Mouse (Mus musculus) midbrain, embryonic 10.5 days (tissue): Measurements from ENCODE around the gene Rpl32. TPM values are rescaled to one million over a fixed set of nuclear protein-coding genes. Genes with fewer than 3 reads are reported as not detected.

Experiments used
- DNase-seq: peaks from one replicate; pipeline ENCODE4 v3.0.0-alpha.2; 2017; ENCODE audit warnings: low spot score
- H3K27ac ChIP-seq: fragments of 300-500 bp; sonication (generic); replicated peaks from 2 replicates; pipeline ENCODE4 v1.5.1; 2016; ENCODE audit warnings: mild to moderate bottlenecking
- H3K27me3 ChIP-seq: fragments of 300-500 bp; sonication (generic); 2 replicates; pipeline ENCODE4 v1.6.1; 2016; ENCODE audit warnings: low read depth, mild to moderate bottlenecking; ENCODE audit not compliant: poor library complexity, severe bottlenecking
- H3K36me3 ChIP-seq: fragments of 300-500 bp; sonication (generic); 2 replicates; pipeline ENCODE4 v1.6.1; 2016; ENCODE audit warnings: mild to moderate bottlenecking, moderate library complexity
- H3K4me1 ChIP-seq: fragments of 300-500 bp; sonication (generic); 2 replicates; pipeline ENCODE4 v1.6.1; 2016
- H3K4me3 ChIP-seq: fragments of 300-500 bp; sonication (generic); 2 replicates; pipeline ENCODE4 v1.5.1; 2016; ENCODE audit warnings: mild to moderate bottlenecking, moderate library complexity
- H3K9me3 ChIP-seq: fragments of 300-500 bp; sonication (generic); replicated peaks from 2 replicates; pipeline ENCODE4 v1.6.1; 2016; ENCODE audit warnings: mild to moderate bottlenecking
- WGBS: fragments of 180-500 bp; shearing (Covaris S2); methylation state at CpG from one replicate; pipeline ENCODE4 v1.1.7; 2016; 5-methylcytosine and 5-hydroxymethylcytosine counted together
- polyA plus RNA-seq: library from polyadenylated mRNA; unstranded; fragments of >200 nt; fragmentation: Nextera tagmentation; extraction: Ambion mirVana; gene quantifications from 2 replicates; pipeline ENCODE4 v1.2.1, GENCODE M21; 2016

Gene Rpl32
- polyA plus RNA-seq, 1 experiment from 2014 or later, result 1,869 TPM

DNA sequence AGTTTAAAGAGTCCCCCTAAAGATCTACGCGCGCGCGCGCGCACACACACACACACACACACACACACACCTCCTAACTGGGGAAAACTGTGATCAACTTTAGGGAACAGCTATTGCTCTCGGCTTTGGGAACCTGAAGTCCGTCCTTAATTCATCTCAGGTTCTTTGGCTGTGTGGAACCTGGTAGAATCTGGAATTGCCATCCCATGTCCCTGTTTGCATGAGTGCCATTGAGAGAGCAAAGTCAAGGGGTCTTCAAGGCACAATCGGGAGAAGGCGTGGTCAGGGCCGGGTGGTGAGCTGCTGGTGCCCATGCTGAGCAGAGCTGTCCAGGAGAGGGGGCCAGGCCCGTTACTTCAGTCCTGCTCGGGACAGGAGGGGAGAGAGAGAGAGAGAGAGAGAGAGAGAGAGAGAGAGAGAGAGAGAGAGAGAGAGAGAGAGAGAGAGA is 34.6 kb downstream of the Rpl32 start:
- Histone ChIP-seq H3K4me1 (peaks cover 31% of the 10 kb centered on the region), H3K36me3 (peaks cover 23% of the 10 kb centered on the region), H3K4me3 (peak overlapping the region; percentile 91), H3K9me3 (0 out of 2 replicates have a peak, but pooled peaks cover 4% of the 10 kb centered on the region), H3K27me3 (no peaks in the 10 kb centered on the region), H3K27ac (peak overlapping the region; percentile 98)
- under 1% methylated on average over 14 of the region's 14 CpGs for WGBS
- peak; percentile 81 for DNase-seq

DNA sequence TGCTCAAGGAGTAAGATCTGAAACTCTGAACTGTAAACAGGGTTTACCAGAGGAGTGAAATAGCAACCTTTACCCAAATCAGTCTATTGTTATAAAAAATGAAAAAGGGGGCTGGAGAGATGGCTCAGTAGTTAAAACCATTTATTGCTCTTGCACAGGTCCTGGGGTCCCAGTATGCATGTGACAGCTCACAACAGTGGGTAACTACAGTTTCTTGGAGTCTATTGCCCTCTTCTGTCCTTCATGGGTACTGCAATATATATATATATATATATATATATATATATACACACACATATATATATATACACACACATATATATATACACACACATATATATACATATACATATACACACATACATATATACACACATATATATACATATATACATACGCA is 35.9 kb downstream of the Rpl32 start:
- Histone ChIP-seq H3K9me3 (0 out of 2 replicates have a peak, but pooled peaks cover 4% of the 10 kb centered on the region), H3K4me1 (peaks cover 31% of the 10 kb centered on the region), H3K27ac (no peak overlapping the region), H3K36me3 (peaks cover 13% of the 10 kb centered on the region), H3K27me3 (no peaks in the 10 kb centered on the region), H3K4me3 (no peak overlapping the region)
- 71% methylated on average over 1 of the region's 1 CpGs for WGBS
- DNase-seq, result no peak

- 80% methylated on average over 6 of the region's 6 CpGs for WGBS
Measured at GRCm38 (mm10) chr6:115772201-115772600, 36.3 kb downstream of the Rpl32 start.

DNA sequence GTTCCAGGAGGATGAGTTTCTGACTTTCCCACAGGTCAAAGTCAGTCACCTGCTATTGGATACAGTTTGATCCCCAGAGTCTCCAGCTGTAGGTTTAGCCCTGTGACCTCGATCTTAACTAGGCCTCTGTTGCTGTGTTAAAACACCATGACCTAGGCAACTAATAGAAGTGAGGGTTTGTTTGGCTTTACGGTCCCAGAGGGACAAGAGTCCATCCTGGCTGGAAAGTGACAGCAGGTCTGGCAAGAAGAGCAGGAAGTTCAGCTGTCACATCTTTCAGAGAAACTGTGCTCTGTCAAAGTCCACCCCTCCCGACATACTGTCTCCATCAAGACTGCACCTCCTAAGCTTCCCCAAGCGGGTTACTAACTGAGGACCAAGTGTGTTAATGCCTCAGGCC is 37.7 kb downstream of the Rpl32 start:
- no peak overlapping the region for H3K4me3 ChIP-seq
- H3K9me3 ChIP-seq, result 0 out of 2 replicates have a peak, but pooled peaks cover 4% of the 10 kb centered on the region
- peaks cover 24% of the 10 kb centered on the region for H3K4me1 ChIP-seq
- H3K36me3 ChIP-seq, result no peaks in the 10 kb centered on the region
- no peaks in the 10 kb centered on the region for H3K27me3 ChIP-seq
- H3K27ac ChIP-seq, result no peak overlapping the region
- DNase-seq, result no peak
- 75% methylated on average over 4 of the region's 4 CpGs for WGBS

More at GRCm38 (mm10) chr6:115772201-115772600, 36.3 kb downstream of the Rpl32 start:
- Histone ChIP-seq H3K4me3 (no peak overlapping the region), H3K27me3 (no peaks in the 10 kb centered on the region), H3K27ac (no peak overlapping the region), H3K36me3 (peaks cover 9% of the 10 kb centered on the region; the same call in 1 of the 2 replicates), H3K4me1 (peaks cover 35% of the 10 kb centered on the region), H3K9me3 (0 out of 2 replicates have a peak, but pooled peaks cover 4% of the 10 kb centered on the region)
- DNase-seq, result no peak

DNA sequence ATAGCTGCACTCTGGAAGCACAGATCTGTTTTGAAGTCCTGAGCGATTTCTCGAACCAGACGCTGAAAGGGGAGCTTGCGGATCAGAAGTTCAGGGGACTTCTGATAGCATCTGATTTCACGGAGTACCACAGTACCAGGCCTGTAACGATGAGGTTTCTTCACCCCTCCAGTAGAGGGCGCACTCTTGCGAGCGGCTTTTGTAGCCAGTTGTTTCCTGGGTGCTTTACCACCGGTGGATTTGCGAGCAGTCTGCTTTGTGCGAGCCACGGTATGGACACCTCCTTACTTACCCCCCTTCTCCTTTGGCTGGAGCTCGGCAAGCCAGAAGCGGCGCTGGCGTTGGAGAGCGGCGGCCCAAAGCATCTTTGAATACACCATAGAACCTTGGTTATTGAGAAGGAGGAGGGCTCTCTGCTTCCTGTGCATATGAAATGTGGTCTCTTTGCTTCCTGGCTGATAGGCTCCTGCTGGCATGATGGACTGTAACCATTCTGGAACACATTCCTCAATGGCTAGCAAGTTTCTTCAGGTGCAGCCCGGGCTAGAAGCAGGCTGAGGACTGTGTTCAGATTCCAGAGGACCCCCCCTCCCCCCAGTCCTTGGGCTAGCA is 38.4 kb downstream of the Rpl32 start:
- Histone ChIP-seq H3K27ac (no peak overlapping the region), H3K36me3 (no peaks in the 10 kb centered on the region), H3K9me3 (0 out of 2 replicates have a peak, but pooled peaks cover 4% of the 10 kb centered on the region), H3K4me1 (peaks cover 17% of the 10 kb centered on the region), H3K4me3 (no peak overlapping the region), H3K27me3 (no peaks in the 10 kb centered on the region)
- DNase-seq, result no peak
- WGBS, result 87% methylated on average over 20 of the region's 20 CpGs

DNA sequence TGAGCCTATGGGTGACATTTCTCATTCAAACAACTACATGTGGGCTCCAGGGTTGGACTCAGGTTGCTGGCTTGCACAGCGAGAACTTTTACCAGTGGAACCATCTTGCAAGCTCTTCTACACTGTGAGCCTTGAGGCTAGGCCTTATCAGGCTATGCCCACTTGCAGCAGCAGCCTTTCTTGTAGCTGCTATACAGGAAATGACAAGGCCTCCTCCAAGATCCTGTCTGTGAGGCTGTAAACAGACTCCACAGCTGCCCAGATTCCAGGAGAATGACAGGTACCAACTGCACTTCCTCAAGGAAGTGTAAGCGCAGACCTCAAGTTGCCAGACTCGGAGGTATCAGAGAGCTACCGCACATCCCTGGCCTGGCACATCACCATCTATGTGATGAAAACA is 40.3 kb downstream of the Rpl32 start:
- H3K4me1 ChIP-seq, result peaks cover 24% of the 10 kb centered on the region
- 0 out of 2 replicates have a peak, but pooled peaks cover 4% of the 10 kb centered on the region for H3K9me3 ChIP-seq
- H3K27me3 ChIP-seq, result no peaks in the 10 kb centered on the region
- H3K27ac ChIP-seq, result no peak overlapping the region
- DNase-seq, result no peak
- no peaks in the 10 kb centered on the region for H3K36me3 ChIP-seq
- WGBS, result 90% methylated on average over 4 of the region's 4 CpGs
- H3K4me3 ChIP-seq, result no peak overlapping the region

DNA sequence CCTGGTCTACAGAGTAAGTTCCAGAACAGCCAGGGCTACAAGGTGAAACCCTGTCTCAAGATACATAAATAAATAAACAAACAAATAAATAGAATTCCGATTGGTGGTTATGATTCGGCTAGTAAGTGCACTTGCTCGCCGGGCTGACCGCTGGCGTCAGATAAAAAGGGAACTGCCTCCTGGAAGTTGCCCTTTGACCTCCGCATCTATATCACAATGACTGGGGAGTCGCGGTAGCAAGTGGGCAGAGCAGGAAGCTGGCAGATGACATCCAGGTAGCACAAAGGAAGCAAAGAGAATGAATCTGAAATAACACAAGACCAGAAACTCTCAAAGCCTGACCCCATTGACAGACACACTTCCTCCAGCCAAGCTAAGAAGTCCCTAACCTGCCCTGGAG is 41.2 kb downstream of the Rpl32 start:
- no peak overlapping the region for H3K27ac ChIP-seq
- no peaks in the 10 kb centered on the region for H3K27me3 ChIP-seq
- H3K4me3 ChIP-seq, result no peak overlapping the region
- no peak for DNase-seq
- no peaks in the 10 kb centered on the region for H3K36me3 ChIP-seq
- 49% methylated on average over 9 of the region's 9 CpGs for WGBS
- H3K4me1 ChIP-seq, result peaks cover 33% of the 10 kb centered on the region
- 0 out of 2 replicates have a peak, but pooled peaks cover 3% of the 10 kb centered on the region for H3K9me3 ChIP-seq

DNA sequence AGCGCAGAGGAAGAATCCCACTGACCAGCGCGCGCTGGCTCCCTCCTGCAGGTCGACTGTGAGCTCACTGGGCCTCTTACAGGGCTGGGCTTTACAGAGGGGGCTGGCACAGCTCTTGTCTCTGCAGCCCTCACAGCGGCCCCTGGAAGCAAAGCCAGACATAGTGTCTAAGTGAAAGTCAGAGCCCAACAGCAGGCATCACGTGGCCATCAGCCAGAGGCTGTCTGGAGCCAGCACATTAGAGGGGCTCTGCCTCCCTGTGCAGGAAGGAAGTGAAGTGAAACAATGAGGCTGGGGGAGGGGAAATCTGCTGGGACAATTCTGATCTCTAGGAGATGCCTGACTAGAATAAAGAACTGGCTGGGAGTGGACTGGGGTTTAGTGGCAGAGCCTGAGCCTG is 44.4 kb downstream of the Rpl32 start:
- Histone ChIP-seq H3K36me3 (no peaks in the 10 kb centered on the region), H3K4me3 (peak overlapping the region; percentile 26; the same call in 1 of the 2 replicates), H3K27me3 (no peaks in the 10 kb centered on the region), H3K9me3 (no peaks in the 10 kb centered on the region), H3K27ac (peak overlapping the region; percentile 88), H3K4me1 (peaks cover 56% of the 10 kb centered on the region)
- 12% methylated on average over 7 of the region's 7 CpGs for WGBS
- DNase-seq, result peak; percentile 82

DNA sequence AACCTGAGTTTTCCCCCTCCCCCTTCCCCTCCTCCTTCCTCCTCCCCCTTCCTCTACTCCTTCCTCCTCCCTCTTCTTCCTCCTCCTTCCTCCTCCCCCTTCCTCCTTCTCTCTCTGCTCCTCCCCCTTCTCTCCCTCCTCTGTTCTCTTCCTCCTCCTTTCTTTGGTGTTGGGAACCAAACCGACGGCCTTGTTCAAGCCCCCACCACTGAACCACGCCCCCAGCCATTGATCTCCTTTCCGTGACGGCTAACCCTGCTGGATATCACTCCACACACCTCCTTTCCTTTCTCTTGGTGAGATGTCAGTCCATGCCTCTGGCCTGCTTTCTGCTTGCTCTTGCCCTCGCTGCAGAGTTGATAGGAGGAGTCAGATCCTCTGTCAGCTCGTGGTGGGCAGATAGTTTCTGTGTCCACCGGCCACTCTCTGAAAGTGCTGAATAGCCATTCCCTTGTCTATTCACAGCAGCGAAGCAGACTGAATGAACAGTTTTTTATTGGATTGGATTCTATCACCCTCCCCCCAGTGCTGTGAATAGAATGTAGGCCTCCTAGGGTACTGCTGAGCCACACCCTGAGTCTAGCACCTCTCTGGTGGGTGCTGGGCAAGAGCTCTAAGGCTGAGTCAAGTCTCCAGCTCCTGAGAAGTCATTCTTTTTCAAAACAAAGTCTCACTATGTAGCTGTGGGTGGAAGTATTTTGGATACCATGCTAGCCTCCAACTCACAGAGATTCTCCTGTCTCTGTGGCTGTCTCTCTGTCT is 46.4 kb downstream of the Rpl32 start, which contains the start of gene Tmem40:
TSS of gene Tmem40 (minus strand) at position 416 of the 762 bp plus-strand sequence.
- Histone ChIP-seq H3K27me3 (no peaks in the 10 kb centered on the region), H3K36me3 (no peaks in the 10 kb centered on the region), H3K9me3 (no peaks in the 10 kb centered on the region), H3K27ac (peak within 1 kb of the TSS; percentile 88), H3K4me3 (peak within 1 kb of the TSS; percentile 35), H3K4me1 (peaks cover 56% of the 10 kb centered on the region)
- peak; percentile 72 for DNase-seq
- 2% methylated on average over 9 of the region's 9 CpGs for WGBS

DNA sequence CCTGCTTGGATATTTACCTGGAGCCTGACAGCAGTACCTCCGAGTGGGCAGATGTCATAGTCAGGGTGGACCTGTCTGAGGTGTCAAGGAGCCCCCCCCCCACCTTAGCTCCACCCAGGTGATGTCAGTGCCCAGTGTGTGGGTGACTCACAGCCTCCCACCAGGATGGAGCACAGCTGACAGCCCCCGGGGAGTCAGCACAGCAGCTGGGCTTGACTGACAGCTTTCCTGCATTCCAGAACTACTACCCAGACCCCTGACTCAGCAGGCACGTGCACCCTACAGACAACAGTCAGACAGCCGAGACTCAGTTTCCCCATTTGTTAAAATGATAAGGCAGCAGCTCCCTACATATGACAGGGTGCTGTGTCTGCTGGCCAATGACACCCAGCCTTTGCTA is 47.6 kb downstream of the Rpl32 start:
- Histone ChIP-seq H3K27me3 (no peaks in the 10 kb centered on the region), H3K27ac (peak overlapping the region; percentile 88; the same call in 1 of the 2 replicates), H3K36me3 (no peaks in the 10 kb centered on the region), H3K4me3 (no peak overlapping the region), H3K9me3 (no peaks in the 10 kb centered on the region), H3K4me1 (peaks cover 54% of the 10 kb centered on the region)
- 57% methylated on average over 4 of the region's 4 CpGs for WGBS
- DNase-seq, result no peak

GRCm38 (mm10) chr6:115760137-115760536 is 48.4 kb downstream of the Rpl32 start:
- Histone ChIP-seq H3K36me3 (no peaks in the 10 kb centered on the region), H3K4me3 (no peak overlapping the region), H3K27ac (no peak overlapping the region), H3K4me1 (peaks cover 54% of the 10 kb centered on the region), H3K27me3 (no peaks in the 10 kb centered on the region), H3K9me3 (no peaks in the 10 kb centered on the region)
- 92% methylated on average over 4 of the region's 4 CpGs for WGBS
- DNase-seq, result no peak

DNA sequence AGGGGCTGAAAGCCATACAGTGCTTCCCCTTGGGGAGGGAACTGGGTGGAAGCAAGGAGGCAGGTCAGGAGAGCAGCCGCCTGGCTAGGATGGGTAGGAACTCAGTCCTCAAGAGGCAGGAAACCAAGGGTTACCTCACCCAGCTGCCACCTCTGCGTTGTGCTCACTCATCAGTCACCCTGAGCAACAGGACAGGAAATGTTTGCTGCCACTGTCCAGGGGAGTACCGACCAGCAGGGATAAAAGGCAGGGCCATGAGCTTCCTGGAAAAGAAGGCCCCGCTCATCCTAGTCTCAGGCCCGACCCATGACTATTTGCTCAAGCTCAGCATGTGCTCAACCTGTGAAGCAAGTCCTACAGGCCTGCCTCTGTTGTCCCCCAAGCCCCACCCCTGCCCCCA is 49.1 kb downstream of the Rpl32 start:
- no peak overlapping the region for H3K4me3 ChIP-seq
- H3K9me3 ChIP-seq, result no peaks in the 10 kb centered on the region
- H3K27ac ChIP-seq, result 0 out of 2 replicates have a peak overlapping the region, but pooled peaks have one; percentile 49
- peaks cover 55% of the 10 kb centered on the region for H3K4me1 ChIP-seq
- no peak for DNase-seq
- WGBS, result 61% methylated on average over 5 of the region's 5 CpGs
- no peaks in the 10 kb centered on the region for H3K27me3 ChIP-seq
- H3K36me3 ChIP-seq, result no peaks in the 10 kb centered on the region
